Mouse (Mus musculus): ENCODE data around the gene Zfp979.

GRCm38 (mm10) chr4:147603806-147604205 lies 38.5 kb downstream of the Zfp979 start:
- TF ChIP-seq CTCF (IDR thresholded peaks at IDR 0.05) (no peak), EP300 (IDR thresholded peaks at IDR 0.05) (no peak)
